Mouse (Mus musculus) frontal cortex, postnatal 36 days (tissue): ENCODE measurements around the gene Notum.
A peak's percentile ranks its signal among the peaks of the same experiment; 100 is the strongest.

Experiments
- DNase-seq, 2 experiments: peaks; one replicate each; pipeline ENCODE4 v3.0.0; 2022; ENCODE audit warnings: low spot score in 2 of 2

Notum gene

DNA sequence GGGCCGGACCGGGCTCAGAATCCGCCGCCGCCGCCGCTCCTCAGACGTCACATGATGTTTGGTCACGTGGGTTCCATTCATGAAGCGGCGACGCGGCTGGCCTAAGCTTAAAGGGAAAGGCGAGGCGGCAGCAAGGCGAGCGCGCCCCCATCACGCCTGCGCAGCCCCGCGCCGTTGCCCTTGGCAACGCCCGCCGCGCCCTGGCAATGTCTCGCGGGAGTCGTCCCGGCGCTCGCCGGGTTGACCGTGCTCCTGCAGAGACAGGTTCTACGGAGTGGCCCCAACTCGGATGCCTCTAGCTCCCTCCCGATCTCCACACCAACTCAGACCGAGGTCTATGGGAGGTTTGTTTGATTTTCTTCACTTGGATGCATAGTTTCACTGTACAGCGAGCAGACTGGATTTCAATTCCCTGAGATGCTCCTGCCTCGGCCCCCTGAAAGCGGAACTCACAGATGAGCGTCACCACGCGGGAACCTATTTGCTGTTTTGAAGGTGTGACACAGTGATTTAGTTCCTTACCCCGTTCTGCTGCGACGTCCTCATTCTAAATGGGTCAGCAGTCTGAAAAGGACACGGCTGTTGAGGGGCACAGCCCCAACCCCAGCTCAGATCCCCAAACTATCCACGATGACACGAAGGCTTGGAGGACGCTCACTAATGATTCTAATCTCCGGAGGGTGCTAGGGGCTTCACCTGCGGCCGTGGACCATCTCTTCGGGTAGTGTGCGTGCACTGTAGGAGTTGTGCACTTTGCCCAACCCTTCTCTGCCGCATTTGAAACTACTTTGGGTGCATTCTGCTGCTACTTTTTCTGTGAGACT, 27.2 kb downstream of the Notum start, which contains the start of gene Mafg:
Gene Mafg, minus strand, starts transcription at position 81 of the 824 bp plus-strand sequence.
- peak; percentile 87 to 94 for DNase-seq

DNA sequence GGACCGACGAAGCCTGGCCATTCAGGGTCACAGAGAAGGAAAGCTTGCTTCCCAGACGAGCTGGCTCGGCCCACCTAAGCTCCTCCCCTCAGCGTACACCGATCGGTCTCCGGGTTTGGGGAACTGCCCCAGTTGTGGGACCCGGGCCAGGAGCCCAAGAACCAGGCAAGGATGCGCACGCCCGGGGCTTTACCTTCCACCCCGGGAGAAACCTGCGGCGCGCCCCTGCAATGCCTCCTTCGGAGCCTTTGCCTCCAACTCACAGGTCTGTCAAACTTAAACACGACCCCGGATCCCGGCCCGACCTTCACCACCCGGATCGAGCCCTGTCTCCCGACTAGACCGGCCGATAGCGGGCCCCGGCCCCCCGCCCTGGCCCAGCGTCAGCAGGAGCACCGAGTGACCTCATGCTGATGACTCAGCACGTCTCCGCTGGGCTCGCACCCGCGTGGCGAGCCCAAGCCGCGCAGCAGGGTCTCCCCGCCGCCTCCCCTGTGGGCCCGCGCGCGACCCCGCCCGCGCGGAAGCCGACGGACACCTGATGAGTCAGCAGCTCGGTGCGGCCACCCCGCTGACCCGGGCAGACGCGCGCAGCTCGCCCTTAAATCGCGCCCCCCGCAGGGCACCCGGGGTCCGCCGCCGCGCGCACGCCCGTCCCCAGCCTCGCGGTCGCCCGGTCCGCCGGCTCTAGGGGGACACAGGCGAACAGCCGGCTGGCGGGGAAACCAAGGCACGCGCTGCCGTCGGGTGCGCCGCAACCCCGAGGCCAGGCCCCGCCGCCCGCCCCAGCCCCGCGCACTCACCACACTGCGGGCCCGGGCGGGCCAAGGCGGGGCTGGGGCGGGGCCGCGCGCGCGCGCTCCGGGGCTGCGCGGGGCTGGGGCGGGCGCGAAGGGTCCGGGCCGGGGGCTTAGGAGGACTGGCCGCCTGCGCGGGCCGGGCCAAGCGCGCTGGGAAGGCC, 28.1 kb downstream of the Notum start:
- DNase-seq, result peak; percentile 51 to 52

DNA sequence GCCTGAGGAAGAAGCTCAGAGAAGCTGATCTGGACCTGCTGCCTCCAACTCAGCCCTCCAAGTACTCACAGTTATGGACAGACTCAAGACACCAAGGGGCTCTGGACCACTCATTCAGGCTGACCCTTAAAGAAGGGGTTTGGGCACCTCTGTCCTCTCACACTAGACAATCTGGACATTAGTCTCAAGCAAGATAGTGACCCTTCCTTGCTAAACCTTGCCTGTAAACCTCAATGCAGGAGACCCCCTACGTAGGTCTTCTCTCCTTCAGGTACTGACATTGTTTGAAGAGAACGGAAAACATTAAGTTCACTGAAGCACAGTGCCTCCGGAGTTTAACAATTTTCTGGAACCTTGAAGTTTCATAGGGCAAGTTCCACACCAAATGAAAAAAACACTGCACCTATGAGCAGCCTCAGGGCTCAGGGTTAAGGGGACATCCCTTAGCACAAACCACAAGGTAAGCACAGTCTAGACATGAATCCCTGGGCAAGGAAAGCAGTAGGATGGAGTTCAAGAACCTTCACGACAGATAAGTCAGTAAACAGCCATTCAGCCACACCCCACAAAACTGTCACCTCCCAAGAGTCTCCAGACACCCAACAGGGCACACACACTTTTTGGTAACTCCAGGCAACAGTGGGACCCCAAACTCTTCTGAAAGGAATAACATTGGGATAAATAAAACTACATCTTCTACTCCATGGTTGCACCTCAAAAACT, 29.1 kb downstream of the Notum start:
- DNase-seq, result no peak

DNA sequence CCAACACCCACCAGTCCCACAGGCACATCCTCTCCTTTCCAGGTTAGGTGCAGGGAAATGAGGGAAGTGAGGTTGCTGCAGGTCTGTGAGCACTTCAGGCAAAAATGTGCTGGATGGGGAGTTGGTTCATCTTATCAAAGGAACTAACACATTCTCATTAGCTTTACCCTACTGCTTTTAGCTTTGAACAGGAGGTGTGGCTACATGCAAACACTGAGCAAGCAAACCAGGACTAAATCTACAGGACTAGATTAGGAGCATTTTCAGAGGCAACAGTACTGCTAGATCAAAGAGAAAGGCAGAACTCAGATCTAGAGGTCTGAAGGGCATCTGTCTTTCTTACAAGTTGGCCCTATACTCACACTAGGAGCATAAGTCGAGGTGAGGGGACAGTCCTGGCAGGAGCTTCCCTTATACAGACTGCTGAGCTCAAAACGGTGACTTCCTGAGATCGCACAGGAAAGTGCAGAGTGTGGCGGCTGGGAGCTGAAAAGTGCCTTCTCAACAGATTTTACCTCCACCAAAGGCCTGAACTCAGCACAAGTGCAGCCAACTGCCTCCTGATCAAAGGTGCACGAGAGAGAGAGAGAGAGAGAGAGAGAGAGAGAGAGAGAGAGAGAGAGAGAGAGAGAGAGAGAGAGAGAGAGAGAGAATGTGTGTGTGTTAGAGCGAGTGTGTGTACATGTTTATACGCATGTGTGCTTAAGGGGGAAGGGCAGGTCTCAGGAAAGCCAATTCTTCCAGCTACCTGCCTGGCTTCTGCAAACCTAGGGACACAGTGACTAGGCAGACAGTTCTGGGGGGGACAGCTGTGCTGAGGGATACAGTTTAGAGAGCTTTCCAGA, 29.9 kb downstream of the Notum start:
- DNase-seq, result no peak

DNA sequence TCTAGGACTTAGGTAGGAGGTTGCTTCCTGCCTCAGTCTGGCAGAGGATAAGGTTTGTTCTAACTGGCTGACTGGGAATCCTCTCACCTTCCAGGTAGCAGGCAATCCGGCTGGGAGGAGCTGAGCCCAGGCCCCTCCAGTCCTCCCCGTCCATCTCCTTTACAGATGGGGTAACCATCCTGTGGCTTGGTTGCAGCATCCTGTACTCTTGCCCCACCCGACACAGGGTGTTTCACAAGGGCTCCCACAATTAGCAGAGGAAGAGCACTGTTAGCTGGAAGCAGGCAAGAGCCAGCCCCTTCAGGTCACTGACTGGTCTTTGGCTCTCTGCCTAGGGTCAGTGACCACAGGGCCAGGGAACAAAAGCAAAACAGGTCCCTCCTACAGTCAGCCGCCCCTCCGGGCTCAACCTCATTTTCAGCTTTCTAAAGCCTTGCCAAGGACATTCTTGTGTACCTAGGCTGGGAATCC, 30.5 kb downstream of the Notum start:
- DNase-seq, result no peak

DNA sequence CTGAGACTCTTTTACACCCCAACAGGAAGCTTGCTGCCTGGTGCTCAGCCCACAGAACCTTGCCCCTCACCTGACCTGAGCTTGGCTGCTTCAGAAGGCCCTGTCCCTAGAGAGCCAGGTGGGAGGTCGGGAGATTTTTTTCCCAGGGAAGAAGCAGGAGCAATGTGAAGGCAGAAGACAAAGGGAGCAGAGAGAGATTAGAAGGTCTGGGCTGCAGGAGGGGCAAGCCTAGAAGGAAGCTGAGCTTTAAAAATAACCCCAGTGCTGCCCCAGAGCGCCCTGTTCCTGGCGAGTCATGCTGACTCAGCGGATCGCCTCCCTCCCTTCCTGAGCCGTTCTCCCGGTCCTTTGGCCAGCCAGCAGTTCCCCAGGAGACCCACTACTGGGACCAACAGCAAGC, 31.1 kb downstream of the Notum start:
- DNase-seq, result no peak

DNA sequence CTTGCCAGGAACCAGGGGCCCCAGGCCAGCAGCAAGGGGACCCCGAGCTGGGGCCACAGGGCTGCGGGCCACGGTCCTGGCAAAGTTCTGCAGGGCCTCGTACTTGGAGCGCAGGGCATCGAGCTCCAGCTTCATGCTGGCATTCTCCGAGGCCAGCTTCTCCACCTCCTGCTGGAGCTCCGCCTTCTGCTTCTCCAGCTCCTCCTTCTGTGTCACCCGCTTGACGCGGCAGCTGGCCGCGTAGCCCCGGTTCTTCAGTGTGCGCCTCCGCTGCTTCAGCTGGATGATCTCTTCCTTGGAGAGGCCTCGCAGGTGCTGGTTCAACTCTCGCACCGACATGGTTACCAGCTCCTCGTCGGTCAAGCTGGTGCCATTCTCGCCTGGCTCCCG, 31.6 kb downstream of the Notum start:
- DNase-seq, result no peak

DNA sequence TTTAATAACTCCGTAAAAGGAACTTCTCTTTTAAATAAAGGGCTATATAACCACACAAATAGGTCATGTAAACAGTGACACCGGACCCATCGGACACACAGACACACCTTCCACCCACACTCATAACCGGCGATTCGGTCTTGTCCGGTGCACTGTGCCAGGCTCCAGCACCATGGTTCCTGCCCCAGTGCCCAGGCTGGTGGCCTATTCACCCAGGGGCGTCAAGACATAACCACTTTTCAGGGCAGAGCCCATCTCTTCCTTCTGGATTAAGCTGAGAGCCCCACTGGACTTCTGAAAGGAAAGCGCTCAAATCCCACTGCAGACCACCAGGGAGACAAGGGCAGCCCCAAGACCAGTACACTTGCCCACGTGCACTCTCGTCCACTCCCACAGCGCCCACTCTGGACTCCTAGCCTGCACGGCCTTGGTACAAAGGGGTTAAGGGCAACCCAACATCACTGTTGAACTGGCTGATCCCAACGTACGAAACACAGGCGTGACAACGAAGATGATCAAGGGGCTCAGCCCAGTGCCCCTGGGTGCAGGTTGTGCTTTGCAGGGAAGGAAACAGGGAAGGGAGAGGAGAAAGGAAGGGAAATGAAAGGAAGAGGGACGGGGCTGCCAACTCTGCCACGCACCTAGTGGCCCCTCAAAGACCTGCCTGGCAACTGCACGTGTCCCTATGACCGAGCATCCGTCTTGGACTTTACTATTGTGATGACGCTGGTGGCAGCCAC, 32.2 kb downstream of the Notum start:
- no peak for DNase-seq

DNA sequence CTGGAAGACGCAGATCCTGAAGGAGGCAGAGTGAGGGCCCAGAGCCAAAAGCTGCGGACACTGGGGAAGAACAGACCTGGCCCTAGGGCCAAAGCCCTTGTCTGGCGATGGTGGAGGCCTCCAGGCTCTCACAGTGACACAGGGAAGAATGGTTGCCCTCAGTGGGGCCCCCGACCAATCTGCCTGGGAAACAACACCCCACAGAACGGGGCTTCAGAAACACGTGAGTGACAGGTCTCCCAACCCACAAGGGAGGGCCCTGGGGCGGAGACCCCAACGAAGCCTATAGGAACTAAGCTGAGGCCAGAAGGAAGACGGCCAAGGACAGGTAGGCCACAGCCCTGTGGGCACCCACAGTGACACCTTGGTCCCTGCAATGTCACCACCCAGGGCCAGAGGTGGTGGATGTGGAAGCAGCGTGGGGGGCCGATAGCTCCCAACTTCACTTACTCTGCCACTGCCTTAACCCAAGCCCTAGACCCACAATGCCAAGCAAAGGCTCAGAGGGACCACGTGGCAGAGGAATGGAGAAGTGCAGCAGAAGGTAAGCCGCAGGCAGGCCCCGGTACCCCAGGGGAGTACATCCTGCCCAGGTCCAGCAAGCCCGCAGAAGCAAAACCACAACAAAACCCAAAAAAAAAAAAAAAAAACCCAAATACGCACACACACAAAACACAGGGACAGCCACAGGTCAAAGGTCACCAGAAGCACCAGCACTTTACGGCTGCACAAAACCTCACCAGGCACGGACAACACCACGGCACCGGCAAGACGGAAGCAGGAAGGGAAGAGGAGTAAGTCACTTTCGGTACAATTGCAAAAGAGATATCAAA, 33.3 kb downstream of the Notum start:
- DNase-seq, result no peak

DNA sequence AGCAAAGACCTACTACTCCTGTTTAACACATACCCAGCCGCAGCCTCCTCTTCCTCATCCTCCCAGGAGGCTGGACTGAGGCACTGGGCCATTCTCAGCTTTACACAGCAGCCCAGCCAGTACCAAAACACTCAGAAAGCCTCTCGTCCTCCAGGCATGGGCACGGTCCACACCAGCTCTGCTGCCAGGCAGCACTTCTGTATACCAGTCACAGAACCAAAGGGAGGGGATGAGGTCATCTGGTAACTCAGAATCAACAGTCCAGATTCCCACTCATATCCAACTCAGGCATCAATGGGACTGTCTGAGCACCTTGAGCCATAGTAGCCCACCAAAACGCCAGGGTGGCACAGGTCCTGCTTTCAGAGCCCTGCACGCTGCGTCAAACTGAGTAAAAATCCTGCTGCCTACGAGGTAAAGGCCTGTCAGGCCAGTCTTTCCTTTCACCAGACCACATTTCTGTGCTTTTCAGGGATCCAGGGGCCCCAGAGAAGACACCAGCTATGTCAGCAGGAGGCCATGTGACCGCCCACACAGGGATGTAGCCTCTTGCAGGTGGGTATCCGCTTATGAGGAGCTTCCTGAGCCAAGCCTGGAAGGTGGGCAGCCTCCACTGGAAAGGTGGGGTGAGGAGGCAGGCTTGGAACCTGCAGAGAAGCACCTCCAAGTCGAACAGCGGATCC, 34.0 kb downstream of the Notum start:
- DNase-seq, result no peak

DNA sequence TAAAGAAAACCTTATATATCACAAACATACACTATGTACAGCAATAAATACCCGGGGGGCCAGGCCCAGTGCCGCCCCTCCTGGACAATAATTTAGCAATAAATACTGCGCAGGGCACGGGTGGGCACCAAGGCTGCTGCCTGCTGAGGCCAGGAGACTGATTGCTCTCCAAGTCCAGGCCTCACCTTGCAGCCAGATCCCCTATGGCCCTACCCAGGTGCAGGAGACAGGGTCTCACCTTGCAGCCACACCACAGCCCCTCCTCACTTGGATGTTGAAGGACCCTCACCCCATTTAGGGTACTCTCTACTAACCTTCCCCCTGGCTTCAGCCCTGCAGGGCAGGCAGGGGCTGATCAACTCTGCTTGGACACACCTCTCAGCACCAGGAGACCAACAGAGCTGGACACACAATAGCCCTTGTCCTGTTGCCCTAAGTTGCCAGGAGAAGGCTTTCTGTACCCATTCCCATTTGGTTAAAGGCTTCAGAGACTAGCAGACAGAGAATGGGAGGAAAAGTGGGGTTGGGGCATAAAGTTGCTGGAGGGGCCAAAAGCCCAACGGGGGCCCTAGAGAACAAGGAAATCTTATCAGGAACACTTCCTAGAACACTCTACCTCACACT, 35.7 kb downstream of the Notum start, which contains the start of gene Sirt7:
Gene Sirt7, minus strand, starts transcription at position 89 of the 624 bp plus-strand sequence.
- DNase-seq, result no peak

DNA sequence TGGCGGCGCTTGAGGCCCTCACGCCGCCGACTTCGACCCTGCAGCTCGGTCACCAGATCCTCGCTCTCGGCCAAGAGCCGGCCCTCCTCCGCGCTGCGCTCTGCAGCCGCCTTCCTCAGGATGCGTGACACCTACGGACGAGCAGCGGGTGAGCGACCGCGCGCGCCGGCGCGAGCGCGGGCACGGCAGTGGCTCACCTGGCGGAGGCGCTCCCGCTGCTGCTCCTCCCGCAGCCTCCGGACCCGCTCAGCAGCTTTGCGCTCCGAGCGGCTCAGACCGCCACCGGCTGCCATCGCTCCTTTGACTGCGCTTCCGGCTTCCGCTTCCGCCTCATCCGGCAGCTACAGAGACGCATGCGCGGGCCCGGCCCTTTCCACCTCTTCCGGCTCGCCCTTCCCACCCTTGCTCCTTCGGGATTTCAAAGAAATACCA, 36.3 kb downstream of the Notum start:
- DNase-seq, result peak; percentile 84 to 88

DNA sequence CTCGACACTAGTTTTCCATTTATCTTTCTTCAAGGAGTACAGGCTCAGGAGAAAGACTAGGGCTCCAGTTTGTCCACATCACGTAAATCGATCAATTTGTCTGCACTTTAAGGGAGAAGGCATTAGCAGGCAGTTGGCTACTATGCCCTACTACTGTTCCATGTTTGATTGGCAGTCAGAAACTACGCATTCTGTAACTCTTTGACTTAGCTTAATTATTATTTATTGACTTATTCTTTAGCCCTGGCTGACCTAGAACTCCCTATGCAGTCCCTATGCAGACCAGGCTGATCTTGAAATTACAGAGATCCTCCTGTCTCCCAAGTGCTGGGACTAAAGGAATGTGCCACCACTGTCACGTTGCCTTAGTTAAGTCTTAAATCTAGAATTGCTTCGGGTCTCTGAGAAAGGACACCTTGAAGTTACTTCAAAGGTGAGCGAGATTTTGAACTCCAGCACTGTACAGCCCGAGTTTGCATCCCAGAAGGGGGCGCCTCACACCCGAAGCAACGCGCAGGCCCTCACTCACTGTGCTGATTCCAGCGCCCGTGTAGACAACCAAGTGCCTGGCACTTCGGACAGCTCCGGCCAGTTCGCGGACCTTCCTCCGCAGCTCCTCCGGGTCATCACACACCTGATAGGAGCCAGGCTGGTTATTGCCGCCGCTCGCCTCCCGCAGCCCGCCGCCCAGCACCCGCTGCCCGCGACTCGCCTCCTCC, 36.9 kb downstream of the Notum start:
- peak; percentile 50 to 71 for DNase-seq

DNA sequence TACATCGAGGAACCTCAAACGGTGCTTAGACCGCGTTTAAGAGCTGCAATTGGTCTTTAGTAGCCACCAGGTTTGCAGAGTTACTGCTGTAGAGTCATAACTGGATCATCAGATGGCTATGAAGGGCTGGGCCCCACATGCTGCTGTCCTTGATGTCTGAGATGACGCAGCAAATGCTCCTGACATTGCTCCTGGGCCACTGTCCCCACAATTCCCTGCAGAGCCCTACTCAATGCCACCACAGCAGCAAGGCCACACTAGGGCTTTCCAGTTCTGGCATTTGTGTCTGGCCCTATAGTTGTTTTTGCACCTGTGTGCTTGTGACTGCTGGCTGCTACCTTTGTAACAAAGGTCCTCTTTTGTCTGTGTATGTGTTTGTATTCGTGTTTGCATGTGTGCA, 38.2 kb downstream of the Notum start:
- DNase-seq, result no peak

DNA sequence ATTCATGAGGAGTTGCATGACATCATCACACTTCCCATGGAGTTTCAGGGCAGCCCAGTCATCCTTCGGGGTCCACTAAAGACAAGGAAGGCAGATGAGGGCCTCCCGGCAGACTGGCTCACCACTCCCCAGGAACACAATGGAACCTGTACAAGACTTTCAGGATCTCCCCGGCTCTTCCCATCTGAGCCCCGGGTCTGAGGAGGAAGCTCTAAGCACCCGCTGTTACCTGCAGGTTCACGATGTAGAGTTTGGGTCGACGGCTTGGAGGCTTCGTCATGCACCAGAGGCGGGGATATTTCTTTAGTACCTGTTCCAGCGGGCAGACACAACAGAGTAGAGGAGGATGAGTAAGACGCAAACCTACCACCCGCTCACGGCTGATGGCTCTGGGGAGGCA, 40.8 kb downstream of the Notum start:
- no peak for DNase-seq

DNA sequence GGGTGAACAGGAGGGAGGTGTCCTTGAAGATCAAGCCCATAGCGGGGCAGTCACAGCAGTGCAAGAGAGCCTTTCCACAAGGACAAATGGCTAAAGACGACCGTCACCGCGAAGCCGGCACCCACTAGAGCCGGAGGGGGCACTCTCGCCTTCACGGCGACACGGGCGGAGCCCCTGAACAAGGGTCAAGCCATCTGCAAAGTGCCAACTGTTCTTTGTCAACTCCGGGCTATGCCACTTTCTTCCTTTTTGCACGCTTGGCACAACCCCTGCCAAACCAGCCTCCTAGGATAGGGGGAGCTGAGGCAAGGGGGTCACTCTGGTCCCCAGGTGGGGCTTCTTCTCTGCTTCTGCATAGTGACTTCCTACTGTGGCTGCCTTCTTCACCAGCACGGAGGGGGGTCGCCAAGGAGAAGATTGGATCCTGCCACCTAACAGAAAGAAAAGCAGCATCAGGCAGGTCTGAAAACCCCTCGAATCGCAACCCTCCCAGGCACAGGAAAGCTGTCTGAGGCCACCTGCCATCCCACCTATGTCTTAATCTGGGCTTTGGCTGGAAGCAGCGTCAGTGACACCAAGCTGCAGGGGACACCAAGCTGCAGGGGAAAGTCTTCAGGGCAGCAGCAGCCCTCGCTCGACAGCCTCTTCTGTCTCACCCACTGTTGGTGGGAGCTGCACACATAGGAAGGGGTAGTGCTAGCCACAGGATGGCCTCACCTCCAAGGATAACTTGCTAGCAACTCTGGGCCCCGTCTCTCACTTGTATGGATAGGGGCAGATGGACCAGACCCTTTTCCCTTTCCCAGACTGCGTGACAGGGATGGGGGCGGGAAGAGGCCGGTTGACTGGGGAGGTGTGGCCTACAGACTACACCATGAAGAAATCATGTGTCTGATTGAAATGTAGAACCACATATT, 42.1 kb downstream of the Notum start:
- no peak for DNase-seq
